Comparison of ENCODE assay signal across 34 mouse cellular contexts in genomic region chr3:5776894-5777293, GRCm38 (mm10).
"Had no signal": no experiment of that assay in that cellular context is flagged by ENCODE, and none has a peak within 500 bp of the region (broad histone marks: within the 10 kb centered on the region; RNA-seq: fewer than 3 reads in every experiment).

No protein-coding gene starts in this region.

- H3K4me1 ChIP-seq: heart, embryonic 10.5 days; heart, embryonic 12.5 days; heart, embryonic 13.5 days; heart, embryonic 15.5 days; hindbrain, embryonic 12.5 days; hindbrain, embryonic 13.5 days; hindbrain, embryonic 15.5 days; kidney, embryonic 15.5 days had no signal

- H3K36me3 ChIP-seq: heart, embryonic 10.5 days; heart, embryonic 12.5 days; heart, embryonic 13.5 days; heart, embryonic 15.5 days; hindbrain, embryonic 12.5 days; hindbrain, embryonic 13.5 days; hindbrain, embryonic 15.5 days; kidney, embryonic 15.5 days had no signal

- ATAC-seq: hindbrain, embryonic 16.5 days; hindbrain, postnatal 0 days; inflammation-experienced regulatory T-cells, adult 6 months; intestine, embryonic 16.5 days; intestine, postnatal 0 days had no signal

- DNase-seq: heart, postnatal 10 days; heart, postnatal 14 days; heart, postnatal 36 days; heart, postnatal 4 days; kidney, adult 11 months; kidney, adult 18-20 months; kidney, adult 2 months; kidney, adult 8-10 months; kidney, adult 9 months; kidney, postnatal 10 days; kidney, postnatal 14 days; kidney, postnatal 25 days; kidney, postnatal 36 days; kidney, postnatal 4 days; layer of hippocampus, adult 9-11 months; layer of hippocampus, postnatal 36 days had no signal

- H3K9ac ChIP-seq: heart, embryonic 12.5 days; heart, embryonic 13.5 days; heart, embryonic 15.5 days; hindbrain, embryonic 12.5 days; hindbrain, embryonic 13.5 days; hindbrain, embryonic 14.5 days; hindbrain, embryonic 15.5 days; kidney, embryonic 15.5 days had no signal

- H3K4me2 ChIP-seq: heart, embryonic 11.5 days; heart, embryonic 12.5 days; heart, embryonic 13.5 days; heart, embryonic 15.5 days; hindbrain, embryonic 12.5 days; hindbrain, embryonic 13.5 days; hindbrain, embryonic 14.5 days; hindbrain, embryonic 15.5 days; kidney, embryonic 15.5 days had no signal

- H3K4me3 ChIP-seq: heart, embryonic 10.5 days; heart, embryonic 12.5 days; heart, embryonic 13.5 days; heart, embryonic 15.5 days; hindbrain, embryonic 12.5 days; hindbrain, embryonic 13.5 days; hindbrain, embryonic 15.5 days; kidney, embryonic 15.5 days; layer of hippocampus, adult 2 months; left cerebral cortex, adult 2 months had no signal

- H3K9me3 ChIP-seq: heart, embryonic 10.5 days; heart, embryonic 12.5 days; heart, embryonic 13.5 days; heart, embryonic 15.5 days; hindbrain, embryonic 12.5 days; hindbrain, embryonic 15.5 days; kidney, embryonic 15.5 days had no signal

- H3K27me3 ChIP-seq: heart, embryonic 12.5 days; heart, embryonic 13.5 days; heart, embryonic 15.5 days; hindbrain, embryonic 12.5 days; hindbrain, embryonic 13.5 days; hindbrain, embryonic 15.5 days; kidney, embryonic 15.5 days had no signal

- H3K27ac ChIP-seq: heart, embryonic 10.5 days; heart, embryonic 13.5 days; heart, embryonic 15.5 days; hindbrain, embryonic 12.5 days; hindbrain, embryonic 13.5 days; hindbrain, embryonic 14.5 days; hindbrain, embryonic 15.5 days; hindbrain, postnatal 0 days; kidney, embryonic 15.5 days; kidney, postnatal 0 days; layer of hippocampus, adult 2 months; left cerebral cortex, adult 2 months had no signal
